Mouse (Mus musculus) T-cell, adult 66 days (primary cell): ENCODE measurements around the gene Sostdc1. TPM values are rescaled to one million over a fixed set of nuclear protein-coding genes. Genes with fewer than 3 reads are reported as not detected.

ENCODE experiments used
- total RNA-seq, 2 experiments: library from RNA; stranded (reverse); gene quantifications; 3 replicates in 1 of 2; 4 replicates in 1 of 2; pipeline ENCODE4 v1.2.4; 2023

The Sostdc1 gene
- under 1 TPM in 1 of 2 experiments, not detected in 1; 0.29 TPM for total RNA-seq

DNA sequence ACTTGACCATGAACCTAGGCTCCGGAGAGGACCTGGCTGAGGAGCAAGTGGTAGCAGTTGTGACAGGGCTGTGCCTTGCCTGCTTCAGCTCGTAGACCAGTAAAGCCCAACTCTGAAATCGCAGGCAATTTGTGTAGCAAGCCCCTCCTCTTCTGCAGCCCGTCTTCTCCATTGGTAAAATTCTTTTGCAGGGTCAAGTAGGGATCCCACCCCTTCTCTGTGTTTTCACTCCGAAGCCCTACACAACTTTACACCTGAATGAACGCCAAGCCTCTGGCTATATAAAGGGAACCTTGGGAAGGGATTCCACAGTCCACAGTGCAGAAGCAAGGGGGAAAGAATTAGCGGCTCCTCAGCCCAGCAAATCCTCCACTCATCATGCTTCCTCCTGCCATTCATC lies at the start of gene Sostdc1:
Sostdc1 (plus strand) TSS at position 224 of the 400 bp plus-strand sequence.

Other genes with a start within 250 kb of the Sostdc1 start
- 10 to 100 TPM; 34.4 to 40.8 TPM for gene Ankmy2, start 157.0 kb upstream of the Sostdc1 start, total RNA-seq
- 100 to 1,000 TPM; 156 to 170 TPM for gene Bzw2, start 156.1 kb upstream of the Sostdc1 start, total RNA-seq
- gene Lrrc72, start 60.7 kb upstream of the Sostdc1 start, total RNA-seq: not detected
- gene Ispd, start 67.3 kb downstream of the Sostdc1 start, total RNA-seq: under 1 TPM in 1 of 2 experiments, not detected in 1; 0.52 TPM
- gene D630036H23Rik, start 68.0 kb downstream of the Sostdc1 start, total RNA-seq: not detected